Mouse (Mus musculus) liver, embryonic 14.5 days (tissue): Measurements from ENCODE around the gene Mta2.

Experiments used
- CTCF ChIP-seq: IDR thresholded peaks from 2 replicates; pipeline ENCODE4 v1.5.1; 2016; ENCODE audit warnings: antibody characterized with exemption, low read depth, control low read depth
- EP300 ChIP-seq: IDR thresholded peaks from 2 replicates; pipeline ENCODE4 v1.6.1; 2016; ENCODE audit warnings: antibody characterized with exemption, low read depth

- TF ChIP-seq CTCF, result no peak
- no peak for TF ChIP-seq EP300
Measured at GRCm38 (mm10) chr19:8944750-8945149, 3.1 kb downstream of the Mta2 start.
